Mouse (Mus musculus): ENCODE data around the gene Adgrv1.

The Adgrv1 gene

GRCm38 (mm10) chr13:81610349-81610748, 22.6 kb downstream of the Adgrv1 start:
- DNase-seq (ENCODE audit: low read depth) = peak; percentile 15

GRCm38 (mm10) chr13:81606991-81607390, 26.0 kb downstream of the Adgrv1 start:
- no peak for DNase-seq (ENCODE audit: low read depth)

- DNase-seq (ENCODE audit: low read depth) = no peak
Observed at GRCm38 (mm10) chr13:81596910-81597607, 35.9 kb downstream of the Adgrv1 start.

- no peak for DNase-seq (ENCODE audit: low read depth)
Observed at GRCm38 (mm10) chr13:81578692-81579091, 54.3 kb downstream of the Adgrv1 start.

- DNase-seq (ENCODE audit: low read depth) = no peak
Observed at GRCm38 (mm10) chr13:81570241-81570821, 62.6 kb downstream of the Adgrv1 start.

- DNase-seq (ENCODE audit: low read depth) = no peak
Observed at GRCm38 (mm10) chr13:81550024-81550423, 82.9 kb downstream of the Adgrv1 start.

- DNase-seq (ENCODE audit: low read depth) = peak; percentile 17
Observed at GRCm38 (mm10) chr13:81534916-81535315, 98.0 kb downstream of the Adgrv1 start.

- peak; percentile 26 for DNase-seq (ENCODE audit: low read depth)
Observed at GRCm38 (mm10) chr13:81526687-81527086, 106.3 kb downstream of the Adgrv1 start.

GRCm38 (mm10) chr13:81510142-81510541, 122.8 kb downstream of the Adgrv1 start:
- DNase-seq (ENCODE audit: low read depth) = no peak

- DNase-seq (ENCODE audit: low read depth) = no peak
Observed at GRCm38 (mm10) chr13:81497035-81497434, 135.9 kb downstream of the Adgrv1 start.

GRCm38 (mm10) chr13:81491971-81492370, 141.0 kb downstream of the Adgrv1 start:
- DNase-seq (ENCODE audit: low read depth) = no peak

GRCm38 (mm10) chr13:81486980-81487379, 146.0 kb downstream of the Adgrv1 start:
- DNase-seq (ENCODE audit: low read depth) = no peak

- no peak for DNase-seq (ENCODE audit: low read depth)
Observed at GRCm38 (mm10) chr13:81473750-81474149, 159.2 kb downstream of the Adgrv1 start.

- peak; percentile 1 for DNase-seq (ENCODE audit: low read depth)
Observed at GRCm38 (mm10) chr13:81466661-81467060, 166.3 kb downstream of the Adgrv1 start.

GRCm38 (mm10) chr13:81465794-81466193, 167.2 kb downstream of the Adgrv1 start:
- no peak for DNase-seq (ENCODE audit: low read depth)

GRCm38 (mm10) chr13:81449630-81450029, 183.3 kb downstream of the Adgrv1 start:
- DNase-seq (ENCODE audit: low read depth) = no peak

- DNase-seq (ENCODE audit: low read depth) = no peak
Observed at GRCm38 (mm10) chr13:81449198-81449597, 183.8 kb downstream of the Adgrv1 start.

- peak; percentile 12 for DNase-seq (ENCODE audit: low read depth)
Observed at GRCm38 (mm10) chr13:81441412-81441811, 191.5 kb downstream of the Adgrv1 start.

- DNase-seq (ENCODE audit: low read depth) = peak; percentile 64
Observed at GRCm38 (mm10) chr13:81439390-81440025, 193.4 kb downstream of the Adgrv1 start.

- DNase-seq (ENCODE audit: low read depth) = peak; percentile 8
Observed at GRCm38 (mm10) chr13:81437088-81437487, 195.9 kb downstream of the Adgrv1 start.

- DNase-seq (ENCODE audit: low read depth) = peak; percentile 43
Observed at GRCm38 (mm10) chr13:81426896-81427755, 205.8 kb downstream of the Adgrv1 start.

GRCm38 (mm10) chr13:81425111-81425510, 207.8 kb downstream of the Adgrv1 start:
- DNase-seq (ENCODE audit: low read depth) = no peak
